Mouse (Mus musculus) stomach, embryonic 14.5 days (tissue): Measurements from ENCODE around the gene Gm21985. TPM values are rescaled to one million over a fixed set of nuclear protein-coding genes. Genes with fewer than 3 reads are reported as not detected.

ENCODE experiments used
- ATAC-seq: fragments of 200-750 bp; cut with Nextera tagmentation; 2 replicates; pipeline ENCODE4 v1.8.0; 2017; ENCODE audit warnings: low read depth, moderate TSS enrichment; ENCODE audit not compliant: insufficient number of reproducible peaks, insufficient read depth, low FRiP score
- H3K27ac ChIP-seq: fragments of 300-500 bp; sonication (generic); 2 replicates; pipeline ENCODE4 v1.5.1; 2014; ENCODE audit warnings: mild to moderate bottlenecking, low read length, moderate library complexity, mixed read lengths
- H3K27me3 ChIP-seq: fragments of 300-500 bp; sonication (generic); 2 replicates; pipeline ENCODE4 v1.6.1; 2014; ENCODE audit warnings: low read length, control low read depth, mixed read lengths; ENCODE audit not compliant: control insufficient read depth, insufficient read depth
- H3K36me3 ChIP-seq: fragments of 300-500 bp; sonication (generic); 2 replicates; pipeline ENCODE4 v1.6.1; 2014; ENCODE audit warnings: mild to moderate bottlenecking, control low read depth, low read length, moderate library complexity, mixed read lengths; ENCODE audit not compliant: control insufficient read depth, insufficient read depth
- H3K4me1 ChIP-seq: fragments of 300-500 bp; sonication (generic); 2 replicates; pipeline ENCODE4 v1.6.1; 2014; ENCODE audit warnings: low read length, control low read depth, mixed read lengths; ENCODE audit not compliant: control insufficient read depth, insufficient read depth
- H3K4me2 ChIP-seq: fragments of 300-500 bp; sonication (generic); replicated peaks from 2 replicates; pipeline ENCODE4 v1.6.1; 2014; ENCODE audit warnings: low read depth, low read length, control low read depth
- H3K4me3 ChIP-seq: fragments of 300-500 bp; sonication (generic); 2 replicates; pipeline ENCODE4 v1.5.1; 2014; ENCODE audit warnings: low read depth, low read length, control low read depth
- H3K9ac ChIP-seq: fragments of 300-500 bp; sonication (generic); replicated peaks from 2 replicates; pipeline ENCODE4 v1.6.1; 2014; ENCODE audit warnings: low read depth, mild to moderate bottlenecking, control low read depth, low read length, moderate library complexity, mixed read lengths
- H3K9me3 ChIP-seq: fragments of 300-500 bp; sonication (generic); 2 replicates; pipeline ENCODE4 v1.6.1; 2016; ENCODE audit warnings: low read depth, low read length, control low read depth; ENCODE audit not compliant: control insufficient read depth
- WGBS: fragments of 180-500 bp; shearing (Covaris S2); extraction: QIAGEN DNeasy Blood & Tissue Kit; methylation state at CpG from one replicate; pipeline ENCODE4 v1.1.7; 2014; 5-methylcytosine and 5-hydroxymethylcytosine counted together
- polyA plus RNA-seq: library from polyadenylated mRNA; unstranded; fragments of >200 nt; fragmentation: Nextera tagmentation; extraction: Ambion mirVana; gene quantifications from 2 replicates; pipeline ENCODE4 v1.2.1, GENCODE M21; 2014

The Gm21985 gene
- polyA plus RNA-seq, 1 experiment from 2014 or later = not detected

GRCm38 (mm10) chr2:112328069-112328777 lies 62.1 kb downstream of the Gm21985 start:
- Histone ChIP-seq H3K4me3 (no peak overlapping the region), H3K27me3 (no peaks in the 10 kb centered on the region), H3K27ac (no peak overlapping the region), H3K4me2 (no peak overlapping the region), H3K36me3 (no peaks in the 10 kb centered on the region), H3K9ac (no peak overlapping the region), H3K4me1 (no peaks in the 10 kb centered on the region), H3K9me3 (no peaks in the 10 kb centered on the region)
- WGBS = 81% methylated on average over 11 of the region's 11 CpGs
- ATAC-seq = no peak

DNA sequence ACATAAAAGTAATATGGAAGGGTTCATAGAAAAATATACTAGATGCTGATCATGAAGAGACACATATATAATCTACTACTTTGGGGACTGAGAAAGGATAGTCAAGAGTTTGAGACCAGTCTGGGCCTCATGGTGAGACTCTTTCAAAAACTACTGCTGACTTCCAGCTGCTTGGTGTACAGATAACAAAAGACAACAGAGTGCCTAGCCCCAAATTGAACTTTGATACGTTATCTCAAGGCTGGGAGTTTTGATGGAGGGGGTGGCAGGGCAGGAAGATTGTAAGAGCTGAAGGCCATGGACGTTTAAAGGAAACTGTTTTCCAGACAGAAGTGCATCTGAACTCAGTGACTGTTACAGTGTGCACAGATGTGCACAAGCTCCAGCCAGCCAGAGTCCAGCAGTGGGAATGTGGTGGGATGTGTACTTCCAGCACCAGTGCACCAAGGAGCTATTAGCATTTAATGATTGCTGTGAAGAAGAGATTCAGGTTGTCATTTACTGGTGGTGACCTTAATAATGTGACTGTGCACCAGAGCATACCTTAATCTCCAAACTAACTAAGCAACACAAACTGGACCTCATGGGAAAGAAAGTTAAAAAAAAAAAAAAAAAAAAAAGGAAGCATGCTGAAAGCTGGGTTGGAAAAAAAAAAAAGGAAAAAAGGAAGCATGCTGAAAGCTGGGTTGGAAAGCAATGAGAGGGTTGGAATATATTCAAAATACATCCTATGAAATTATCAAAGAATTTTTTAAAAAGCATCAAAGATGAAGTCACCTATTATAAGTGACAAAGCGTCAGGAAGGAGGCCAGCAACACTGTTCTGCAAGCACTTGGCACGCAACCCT lies 66.2 kb downstream of the Gm21985 start:
- Histone ChIP-seq H3K36me3 (peaks cover 4% of the 10 kb centered on the region; the same call in 1 of the 2 replicates), H3K27ac (no peak overlapping the region)

DNA sequence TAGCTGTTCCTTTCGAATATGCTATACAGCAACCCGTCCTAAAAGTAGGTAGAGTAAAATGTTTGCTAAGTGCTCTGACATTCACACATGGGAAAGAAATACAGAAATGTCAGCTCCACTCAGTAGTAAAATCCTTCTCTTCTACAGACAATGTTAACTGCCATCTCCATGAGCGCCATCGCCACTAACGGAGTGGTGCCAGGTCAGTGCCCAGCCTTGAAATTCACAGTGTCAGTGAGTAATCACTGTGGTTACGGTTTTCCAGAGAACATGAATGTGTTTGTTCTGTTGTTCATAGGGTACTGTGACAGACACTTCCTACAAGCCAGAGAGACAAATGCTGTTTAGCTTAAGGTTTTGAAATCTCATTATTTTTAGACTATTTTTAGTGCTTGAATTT lies 71.1 kb downstream of the Gm21985 start:
- no peak overlapping the region for H3K4me2 ChIP-seq
- 89% methylated on average over 6 of the region's 6 CpGs for WGBS
- H3K27me3 ChIP-seq = no peaks in the 10 kb centered on the region
- no peak overlapping the region for H3K9ac ChIP-seq
- H3K27ac ChIP-seq = no peak overlapping the region
- H3K9me3 ChIP-seq = no peaks in the 10 kb centered on the region
- H3K4me1 ChIP-seq = no peaks in the 10 kb centered on the region
- H3K4me3 ChIP-seq = no peak overlapping the region
- ATAC-seq = no peak
- peaks cover 25% of the 10 kb centered on the region for H3K36me3 ChIP-seq

More for the DNA sequence above, 66.2 kb downstream of the Gm21985 start:
- Histone ChIP-seq H3K4me3 (no peak overlapping the region), H3K9ac (no peak overlapping the region), H3K4me2 (no peak overlapping the region), H3K27me3 (no peaks in the 10 kb centered on the region), H3K9me3 (no peaks in the 10 kb centered on the region), H3K4me1 (no peaks in the 10 kb centered on the region)
- 63% methylated on average over 4 of the region's 4 CpGs for WGBS
- ATAC-seq = no peak

DNA sequence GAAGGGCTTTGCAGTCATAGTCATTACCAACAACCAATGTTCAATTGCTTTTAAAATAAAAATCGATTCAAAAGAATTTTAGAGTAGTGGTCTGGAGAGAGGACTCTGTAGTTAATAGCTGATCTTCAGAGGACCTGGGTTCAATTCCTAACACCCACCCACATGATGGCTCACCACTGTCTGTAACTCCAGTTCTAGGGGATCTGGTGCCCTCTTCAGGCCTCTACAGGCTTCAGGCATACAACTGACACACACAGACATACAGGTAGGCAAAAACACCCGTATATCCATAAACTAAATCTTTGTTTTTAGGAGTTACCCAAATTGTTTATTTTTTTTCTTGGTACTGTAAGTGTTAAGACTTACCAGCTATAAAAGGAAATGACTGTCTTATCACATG lies 73.6 kb downstream of the Gm21985 start:
- no peak overlapping the region for H3K9ac ChIP-seq
- no peak for ATAC-seq
- no peaks in the 10 kb centered on the region for H3K27me3 ChIP-seq
- no peaks in the 10 kb centered on the region for H3K4me1 ChIP-seq
- H3K9me3 ChIP-seq = no peaks in the 10 kb centered on the region
- H3K36me3 ChIP-seq = peaks cover 35% of the 10 kb centered on the region
- WGBS = 89% methylated on average over 2 of the region's 2 CpGs
- H3K4me2 ChIP-seq = no peak overlapping the region
- H3K27ac ChIP-seq = no peak overlapping the region
- H3K4me3 ChIP-seq = no peak overlapping the region

DNA sequence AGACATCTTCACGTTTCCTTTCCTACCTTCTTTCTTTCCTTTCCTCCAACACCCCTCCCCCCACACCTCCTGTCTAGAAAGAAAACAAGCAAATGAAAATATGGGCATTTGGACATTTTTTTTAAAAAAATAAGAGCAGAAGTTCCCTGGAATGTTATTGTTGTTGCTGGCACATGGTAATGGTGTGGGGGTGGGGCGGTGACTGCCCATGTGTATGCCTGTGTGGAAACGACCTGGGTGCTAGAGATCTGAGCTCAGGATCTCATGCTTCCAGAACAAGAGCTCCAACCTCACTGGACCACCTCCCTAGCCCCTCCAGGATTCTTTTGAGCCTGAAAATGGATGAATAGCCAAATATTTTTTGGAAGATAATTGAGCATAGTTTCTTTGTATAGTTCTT lies 75.0 kb downstream of the Gm21985 start:
- no peak overlapping the region for H3K27ac ChIP-seq
- no peak overlapping the region for H3K9ac ChIP-seq
- H3K4me1 ChIP-seq = no peaks in the 10 kb centered on the region
- no peaks in the 10 kb centered on the region for H3K9me3 ChIP-seq
- H3K4me2 ChIP-seq = no peak overlapping the region
- no peak overlapping the region for H3K4me3 ChIP-seq
- peaks cover 35% of the 10 kb centered on the region for H3K36me3 ChIP-seq
- no peaks in the 10 kb centered on the region for H3K27me3 ChIP-seq
- no peak for ATAC-seq
- WGBS = 63% methylated on average over 3 of the region's 3 CpGs

DNA sequence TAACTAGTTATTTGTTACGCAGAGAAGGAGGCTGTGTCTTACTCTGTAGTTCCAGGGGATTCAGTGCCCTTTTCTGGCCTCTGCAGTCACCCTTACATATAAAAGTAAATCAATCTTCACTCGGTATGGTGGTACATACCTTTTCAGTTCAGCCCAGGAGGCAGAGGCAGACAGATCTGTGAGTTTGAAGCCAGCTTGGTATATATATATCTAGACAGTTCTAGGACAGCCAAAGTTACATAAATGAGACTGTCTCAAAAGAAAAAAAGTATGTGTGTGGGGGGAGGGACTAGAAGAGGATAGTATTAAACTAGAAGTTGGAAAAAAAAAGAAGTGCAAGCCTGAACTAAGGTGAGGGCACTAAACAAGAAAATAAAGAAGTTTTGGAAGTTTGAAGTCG lies 82.1 kb downstream of the Gm21985 start:
- Histone ChIP-seq H3K4me2 (no peak overlapping the region), H3K9me3 (no peaks in the 10 kb centered on the region), H3K4me3 (no peak overlapping the region), H3K4me1 (no peaks in the 10 kb centered on the region), H3K36me3 (peaks cover 44% of the 10 kb centered on the region), H3K9ac (no peak overlapping the region), H3K27ac (no peak overlapping the region), H3K27me3 (no peaks in the 10 kb centered on the region)
- ATAC-seq = no peak
- 87% methylated on average over 3 of the region's 3 CpGs for WGBS

DNA sequence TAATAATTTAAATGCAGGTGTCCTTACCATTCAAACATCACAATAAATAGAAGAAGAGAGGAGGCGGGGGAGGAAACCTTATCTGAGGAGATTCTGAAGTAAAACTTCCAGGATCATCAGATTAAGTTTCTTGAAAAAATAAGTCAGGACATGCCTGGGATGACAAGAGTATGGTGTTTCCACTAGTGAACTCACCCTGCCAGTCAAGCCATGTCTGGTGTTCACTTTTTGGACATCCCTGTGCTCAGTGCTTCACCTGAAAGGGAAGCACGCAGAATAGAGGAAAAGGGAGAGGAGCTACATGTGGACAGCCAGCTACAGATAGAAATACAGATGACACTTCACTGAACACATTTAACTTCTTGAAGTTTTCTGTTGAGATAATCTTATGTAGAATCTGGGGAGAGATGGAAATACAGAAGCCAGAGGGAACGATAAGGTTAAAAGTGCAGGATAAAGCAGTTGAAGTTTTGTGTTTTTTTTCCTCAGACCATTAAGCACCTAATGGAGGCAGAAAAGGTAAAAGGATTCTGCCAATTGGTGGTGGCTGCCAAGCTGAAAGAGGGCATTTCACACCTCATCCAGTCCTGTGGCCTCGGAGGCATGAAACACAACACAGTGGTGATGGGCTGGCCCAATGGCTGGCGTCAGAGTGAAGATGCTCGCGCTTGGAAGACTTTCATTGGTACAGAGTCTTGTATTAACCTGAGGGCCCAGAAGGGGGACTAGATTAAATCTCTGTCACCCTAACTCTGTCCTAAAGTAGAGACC lies 87.8 kb downstream of the Gm21985 start:
- Histone ChIP-seq H3K4me1 (no peaks in the 10 kb centered on the region), H3K27ac (no peak overlapping the region), H3K9me3 (no peaks in the 10 kb centered on the region), H3K9ac (no peak overlapping the region), H3K4me3 (no peak overlapping the region), H3K4me2 (no peak overlapping the region), H3K27me3 (no peaks in the 10 kb centered on the region), H3K36me3 (peaks cover 49% of the 10 kb centered on the region)
- no peak for ATAC-seq
- 91% methylated on average over 7 of the region's 7 CpGs for WGBS

DNA sequence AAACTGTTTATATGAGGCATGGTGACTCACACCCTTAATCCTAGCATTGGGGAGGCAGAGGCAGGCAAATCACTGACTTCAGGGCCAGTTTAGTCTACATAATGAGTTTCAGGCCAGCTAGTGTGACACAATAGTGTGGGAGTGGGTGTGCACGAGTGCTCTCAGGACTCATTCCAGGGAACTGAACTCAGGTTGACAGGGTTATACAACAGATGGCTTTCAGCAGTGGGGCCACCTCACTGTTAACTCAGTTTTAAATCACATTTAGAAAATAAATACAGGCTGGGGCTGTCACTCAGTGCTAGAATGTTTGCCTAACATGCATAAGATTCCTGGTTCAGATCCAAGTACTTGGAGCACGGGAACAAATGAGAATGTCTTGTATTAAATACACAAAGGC lies 93.5 kb downstream of the Gm21985 start:
- no peaks in the 10 kb centered on the region for H3K27me3 ChIP-seq
- no peak overlapping the region for H3K9ac ChIP-seq
- 52% methylated on average over 2 of the region's 2 CpGs for WGBS
- no peaks in the 10 kb centered on the region for H3K9me3 ChIP-seq
- H3K4me3 ChIP-seq = no peak overlapping the region
- peaks cover 61% of the 10 kb centered on the region for H3K36me3 ChIP-seq
- ATAC-seq = no peak
- no peak overlapping the region for H3K4me2 ChIP-seq
- H3K4me1 ChIP-seq = no peaks in the 10 kb centered on the region
- no peak overlapping the region for H3K27ac ChIP-seq
